Mouse (Mus musculus) heart, embryonic 14.5 days (tissue): Measurements from ENCODE around the gene Tmem126b. TPM values are rescaled to one million over a fixed set of nuclear protein-coding genes. Genes with fewer than 3 reads are reported as not detected.

Experiments used
- ATAC-seq: fragments of 200-750 bp; cut with Nextera tagmentation; 2 replicates; pipeline ENCODE4 v1.8.0; 2017; ENCODE audit warnings: low read depth, moderate TSS enrichment; ENCODE audit not compliant: insufficient number of reproducible peaks, insufficient read depth, low FRiP score
- H3K27ac ChIP-seq, 2 experiments: fragments of 200-500 bp in 1 of 2; fragments of 300-500 bp in 1 of 2; sonication (generic) in 1 of 2; replicated peaks in 1 of 2; 2 replicates each; pipeline ENCODE4 v1.5.1; 2012 to 2014; ENCODE audit warnings: low read depth in 2 of 2, low read length in 2 of 2, control low read depth in 1 of 2, mild to moderate bottlenecking in 1 of 2, mixed read lengths in 1 of 2; ENCODE audit not compliant: control insufficient read depth in 1 of 2, insufficient read depth in 1 of 2
- H3K27me3 ChIP-seq: fragments of 300-500 bp; sonication (generic); 2 replicates; pipeline ENCODE4 v1.6.1; 2014; ENCODE audit warnings: mild to moderate bottlenecking, low read length, control low read depth; ENCODE audit not compliant: control insufficient read depth, insufficient read depth
- H3K36me3 ChIP-seq: fragments of 300-500 bp; sonication (generic); 2 replicates; pipeline ENCODE4 v1.6.1; 2014; ENCODE audit warnings: mild to moderate bottlenecking, control low read depth, low read length, mixed read lengths; ENCODE audit not compliant: control insufficient read depth, insufficient read depth
- H3K4me1 ChIP-seq, 2 experiments: fragments of 200-500 bp in 1 of 2; fragments of 300-500 bp in 1 of 2; sonication (generic) in 1 of 2; 2 replicates each; pipeline ENCODE4 v1.6.1; 2012 to 2014; ENCODE audit warnings: low read length in 2 of 2, control low read depth in 1 of 2, mixed read lengths in 1 of 2; ENCODE audit not compliant: control insufficient read depth in 2 of 2, insufficient read depth in 2 of 2
- H3K4me2 ChIP-seq: fragments of 300-500 bp; sonication (generic); 2 replicates; pipeline ENCODE4 v1.6.1; 2014; ENCODE audit warnings: mild to moderate bottlenecking, low read length
- H3K4me3 ChIP-seq, 2 experiments: fragments of 200-500 bp in 1 of 2; fragments of 300-500 bp in 1 of 2; sonication (generic) in 1 of 2; 2 replicates each; pipeline ENCODE4 v1.5.1; 2012 to 2014; ENCODE audit warnings: low read length in 2 of 2, mild to moderate bottlenecking in 2 of 2, control low read depth in 1 of 2, low read depth in 1 of 2, moderate library complexity in 1 of 2; ENCODE audit not compliant: control insufficient read depth in 1 of 2, insufficient read depth in 1 of 2
- H3K9ac ChIP-seq: fragments of 300-500 bp; sonication (generic); 2 replicates; pipeline ENCODE4 v1.6.1; 2014; ENCODE audit warnings: mild to moderate bottlenecking, low read length
- H3K9me3 ChIP-seq: fragments of 300-500 bp; sonication (generic); 2 replicates; pipeline ENCODE4 v1.6.1; 2016; ENCODE audit warnings: low read length, control low read depth; ENCODE audit not compliant: control insufficient read depth
- WGBS: fragments of 180-500 bp; shearing (Covaris S2); extraction: QIAGEN DNeasy Blood & Tissue Kit; methylation state at CpG from one replicate; pipeline ENCODE4 v1.1.7; 2014; 5-methylcytosine and 5-hydroxymethylcytosine counted together
- polyA plus RNA-seq: library from polyadenylated mRNA; unstranded; fragments of >200 nt; fragmentation: Nextera tagmentation; extraction: Ambion mirVana; gene quantifications from 2 replicates; pipeline ENCODE4 v1.2.1, GENCODE M21; 2014

Tmem126b gene
- polyA plus RNA-seq, 1 experiment from 2014 or later = 34.1 TPM

DNA sequence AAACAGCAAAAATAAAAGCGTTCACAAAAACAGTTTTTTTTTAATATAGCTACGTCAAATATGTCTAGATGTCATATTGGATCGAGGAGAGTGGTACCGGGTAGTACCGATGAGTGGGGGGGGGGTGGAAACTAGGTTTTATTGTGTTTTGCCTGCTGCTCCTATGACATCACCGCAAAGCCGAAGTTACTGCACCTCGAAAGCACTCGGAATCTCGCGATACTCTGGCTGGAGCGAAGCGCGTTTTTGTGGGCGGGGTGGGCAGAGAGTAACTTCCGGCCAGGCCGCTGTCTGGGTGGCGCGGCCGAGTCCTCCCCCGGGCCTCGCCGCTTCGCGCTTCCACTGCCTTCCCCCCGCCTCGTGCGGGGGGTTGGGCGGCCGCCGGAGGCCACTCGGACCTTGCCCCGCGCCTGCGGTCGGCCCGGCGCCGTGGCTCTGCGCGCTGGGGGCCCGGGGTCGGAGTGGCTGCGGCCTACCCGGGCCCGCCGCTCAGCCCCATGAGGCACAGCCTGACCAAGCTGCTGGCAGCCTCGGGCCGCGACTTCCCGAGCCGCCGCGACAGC is 33.2 kb downstream of the Tmem126b start, which contains the start of gene Crebzf:
Gene Crebzf (plus strand): TSS at position 212 of the 563 bp plus-strand sequence.
- peaks cover 0 to 11% of the 10 kb centered on the region in 2 experiments; a peak in 2 of 4 replicates for H3K4me1 ChIP-seq
- H3K4me3 ChIP-seq = peak within 1 kb of the TSS; percentile 77 to 94
- H3K27ac ChIP-seq = peak within 1 kb of the TSS; percentile 96 to 99
- H3K9me3 ChIP-seq = no peaks in the 10 kb centered on the region
- peak within 1 kb of the TSS; percentile 67 for H3K4me2 ChIP-seq
- under 1% methylated on average over 54 of the region's 54 CpGs for WGBS
- no peaks in the 10 kb centered on the region for H3K27me3 ChIP-seq
- H3K36me3 ChIP-seq = peaks cover 9% of the 10 kb centered on the region
- peak within 1 kb of the TSS; percentile 99 for H3K9ac ChIP-seq
- peak; percentile 95 for ATAC-seq

DNA sequence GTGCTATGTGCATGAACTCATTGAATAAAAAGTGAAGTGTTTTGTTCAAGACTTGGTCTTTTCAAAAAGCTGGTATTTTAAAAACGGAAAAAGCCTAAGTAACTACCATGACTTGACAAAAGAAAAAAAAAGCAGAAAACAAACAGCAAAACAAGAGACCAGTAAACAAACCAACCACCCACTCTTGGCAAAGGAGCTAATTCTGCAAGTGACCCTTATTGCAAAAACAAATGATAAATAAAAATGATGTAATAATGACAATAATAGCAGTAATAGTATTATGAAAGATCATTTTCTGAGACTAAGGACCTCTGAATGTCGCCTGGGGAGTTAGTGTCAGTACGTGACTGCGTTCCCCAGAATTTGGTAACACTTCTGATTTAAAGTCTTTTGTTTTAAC is 33.7 kb downstream of the Tmem126b start:
- Histone ChIP-seq H3K9ac (peak overlapping the region; percentile 99), H3K27ac (peak overlapping the region; percentile 72 to 99), H3K4me3 (peak overlapping the region; percentile 77 to 94; a peak in 3 of 4 replicates), H3K4me1 (peaks cover 0 to 6% of the 10 kb centered on the region in 2 experiments; a peak in 1 of 4 replicates), H3K4me2 (peak overlapping the region; percentile 67), H3K9me3 (no peaks in the 10 kb centered on the region), H3K36me3 (peaks cover 4% of the 10 kb centered on the region), H3K27me3 (no peaks in the 10 kb centered on the region)
- WGBS = 13% methylated on average over 4 of the region's 4 CpGs
- ATAC-seq = no peak

DNA sequence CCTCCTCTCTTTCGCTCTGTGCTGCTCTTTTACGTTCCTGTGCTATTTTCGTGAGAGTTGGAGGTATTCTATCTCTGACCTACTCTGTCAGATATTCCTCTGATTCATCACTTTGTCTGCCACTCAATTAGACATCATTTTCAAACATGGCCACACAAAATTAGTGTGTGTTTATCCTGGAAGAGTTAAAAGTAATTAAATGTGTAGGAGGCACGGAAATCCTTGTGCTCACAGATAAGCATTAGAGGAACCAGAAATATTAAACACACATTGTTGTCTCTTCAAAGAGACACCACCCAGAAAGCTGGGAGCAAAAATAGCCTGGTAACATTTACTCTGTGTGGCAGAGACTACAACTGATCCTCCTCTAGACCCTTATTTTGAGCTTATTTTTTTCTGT is 35.8 kb downstream of the Tmem126b start:
- H3K4me1 ChIP-seq = no peaks in the 10 kb centered on the region
- WGBS = 79% methylated on average over 4 of the region's 4 CpGs
- H3K9ac ChIP-seq = no peak overlapping the region
- no peak for ATAC-seq
- H3K27ac ChIP-seq = no peak overlapping the region
- H3K9me3 ChIP-seq = no peaks in the 10 kb centered on the region
- H3K4me2 ChIP-seq = no peak overlapping the region
- H3K36me3 ChIP-seq = no peaks in the 10 kb centered on the region
- no peak overlapping the region for H3K4me3 ChIP-seq
- no peaks in the 10 kb centered on the region for H3K27me3 ChIP-seq

DNA sequence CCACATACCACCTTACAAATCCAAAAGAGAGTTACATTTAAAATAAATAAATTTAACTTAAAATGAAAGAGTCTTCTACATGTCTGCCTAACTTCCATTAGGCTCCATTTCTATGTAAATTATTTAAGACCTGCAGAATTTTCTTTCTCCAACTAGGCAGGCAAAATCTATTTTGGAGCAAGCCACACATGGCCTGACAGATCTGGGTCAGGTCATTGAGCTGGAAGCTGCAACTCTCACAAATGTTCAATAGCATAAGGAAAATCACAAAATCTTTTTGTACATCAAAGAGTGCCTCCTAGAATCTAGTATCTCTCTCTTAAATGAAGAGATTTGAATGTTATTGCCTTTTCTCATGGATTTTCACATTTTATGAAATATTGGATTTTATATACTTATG is 43.6 kb downstream of the Tmem126b start:
- no peak overlapping the region for H3K27ac ChIP-seq
- no peak for ATAC-seq
- no peaks in the 10 kb centered on the region for H3K9me3 ChIP-seq
- no peaks in the 10 kb centered on the region for H3K4me1 ChIP-seq
- no peak overlapping the region for H3K4me2 ChIP-seq
- H3K4me3 ChIP-seq = no peak overlapping the region
- H3K9ac ChIP-seq = no peak overlapping the region
- H3K27me3 ChIP-seq = no peaks in the 10 kb centered on the region; the same call in 1 of the 2 replicates
- no peaks in the 10 kb centered on the region for H3K36me3 ChIP-seq

DNA sequence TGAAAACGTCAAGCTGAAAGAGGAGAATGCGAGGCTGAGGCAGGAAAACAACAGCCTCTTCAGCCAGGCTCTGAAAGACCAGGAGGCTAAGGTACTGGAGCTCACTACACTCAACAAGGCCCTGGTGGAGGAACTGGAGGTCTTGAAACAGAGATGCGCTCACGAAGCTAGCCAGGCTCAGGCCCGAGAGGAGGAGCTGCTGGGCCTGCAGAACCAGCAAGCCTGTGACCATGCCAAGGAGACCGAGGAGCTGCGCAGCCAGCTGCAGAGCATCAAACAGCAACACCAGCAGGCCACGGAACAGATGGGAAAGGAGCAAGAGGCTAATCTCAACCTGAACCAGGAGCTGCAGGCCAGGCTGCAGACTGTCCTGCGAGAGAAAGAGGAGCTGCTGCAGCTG is 48.8 kb downstream of the Tmem126b start:
- H3K9me3 ChIP-seq = no peaks in the 10 kb centered on the region
- H3K36me3 ChIP-seq = no peaks in the 10 kb centered on the region
- 42% methylated on average over 9 of the region's 9 CpGs for WGBS
- no peak overlapping the region for H3K27ac ChIP-seq
- no peak overlapping the region; the same call in 1 of the 2 replicates for H3K9ac ChIP-seq
- H3K4me1 ChIP-seq = no peaks in the 10 kb centered on the region
- H3K27me3 ChIP-seq = no peaks in the 10 kb centered on the region; the same call in 1 of the 2 replicates
- peak overlapping the region; percentile 45 to 48 for H3K4me3 ChIP-seq
- peak overlapping the region; percentile 71 for H3K4me2 ChIP-seq
- ATAC-seq = no peak

DNA sequence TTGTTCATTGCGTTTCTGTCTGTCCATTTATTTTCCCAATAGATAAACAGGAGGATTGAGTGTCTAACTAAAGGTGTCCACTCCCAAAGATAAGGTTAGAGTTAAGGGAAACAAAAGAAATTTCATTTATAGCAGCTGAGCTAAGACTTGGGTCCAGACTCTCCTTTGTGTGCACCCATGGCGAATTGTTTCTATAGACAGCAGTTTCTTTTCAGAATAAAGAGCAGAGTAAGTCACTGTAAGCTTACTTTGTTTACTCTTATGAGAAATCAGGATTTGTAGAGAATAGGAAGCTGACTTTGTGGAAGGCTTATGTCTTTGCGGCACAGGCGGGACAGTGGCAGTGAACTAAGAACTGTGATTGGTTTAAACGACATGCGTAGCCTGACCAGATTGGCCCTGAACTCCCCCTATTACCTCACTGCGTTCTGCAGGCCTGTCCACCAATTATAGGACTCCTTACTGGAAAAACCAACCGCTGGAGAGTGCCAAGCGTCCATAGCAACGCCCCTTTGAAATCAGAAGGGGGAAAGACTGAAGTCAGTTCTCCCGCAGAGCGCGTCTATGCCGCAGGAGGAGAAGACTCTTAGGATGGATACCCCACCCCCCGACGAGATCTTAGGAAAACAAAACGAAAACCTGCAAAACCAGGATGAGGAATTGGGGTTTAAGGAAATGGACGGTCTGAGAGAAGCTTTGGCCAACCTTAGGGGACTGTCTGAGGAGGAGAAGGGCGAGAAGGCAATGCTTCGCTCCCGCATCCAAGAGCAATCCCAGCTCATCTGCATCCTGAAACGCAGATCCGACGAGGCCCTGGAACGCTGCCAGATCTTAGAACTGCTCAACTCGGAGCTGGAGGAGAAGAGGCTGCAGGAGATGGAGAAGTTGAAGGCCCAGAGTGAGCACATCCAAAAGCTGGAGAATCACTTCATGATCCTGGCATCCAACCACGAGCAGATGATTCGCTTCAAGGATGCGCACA is 49.5 kb downstream of the Tmem126b start, which contains the start of gene Ccdc89:
Gene Ccdc89 (plus strand): TSS at position 558 of the 982 bp plus-strand sequence.
- H3K36me3 ChIP-seq = no peaks in the 10 kb centered on the region
- H3K4me2 ChIP-seq = peak within 1 kb of the TSS; percentile 71
- peak within 1 kb of the TSS; percentile 57 for H3K9ac ChIP-seq
- ATAC-seq = peak; percentile 100
- H3K27me3 ChIP-seq = no peaks in the 10 kb centered on the region; the same call in 1 of the 2 replicates
- H3K27ac ChIP-seq = no peak within 1 kb of the TSS
- WGBS = 13% methylated on average over 29 of the region's 29 CpGs
- H3K9me3 ChIP-seq = no peaks in the 10 kb centered on the region
- H3K4me1 ChIP-seq = no peaks in the 10 kb centered on the region
- H3K4me3 ChIP-seq = peak within 1 kb of the TSS; percentile 45 to 48
